Mouse (Mus musculus) kidney, adult 9 months (tissue): Measurements from ENCODE around the gene Mapk3.

ENCODE experiments used
- DNase-seq: peaks from one replicate; pipeline ENCODE4 v3.0.0; 2022

Gene Mapk3

DNA sequence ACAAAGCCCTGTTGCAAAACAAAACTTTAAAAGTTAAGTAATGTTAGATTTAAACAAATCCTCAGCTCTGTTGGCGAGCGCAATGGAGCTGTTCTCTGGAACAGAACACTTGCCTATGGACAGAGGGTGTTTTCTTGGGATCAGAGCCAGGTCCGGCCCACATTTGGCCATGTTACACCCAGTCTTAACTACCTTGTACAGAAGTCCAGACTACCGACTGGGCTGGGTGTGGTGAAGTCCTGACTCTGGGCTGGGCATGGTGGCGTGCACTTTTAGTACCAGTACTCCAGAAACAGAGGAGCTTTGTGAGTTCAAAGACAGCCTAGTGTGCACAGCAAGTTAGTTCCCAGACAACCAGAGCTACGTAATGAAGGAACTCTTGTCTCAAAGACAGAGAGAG is 47.6 kb downstream of the Mapk3 start:
- DNase-seq = no peak

DNA sequence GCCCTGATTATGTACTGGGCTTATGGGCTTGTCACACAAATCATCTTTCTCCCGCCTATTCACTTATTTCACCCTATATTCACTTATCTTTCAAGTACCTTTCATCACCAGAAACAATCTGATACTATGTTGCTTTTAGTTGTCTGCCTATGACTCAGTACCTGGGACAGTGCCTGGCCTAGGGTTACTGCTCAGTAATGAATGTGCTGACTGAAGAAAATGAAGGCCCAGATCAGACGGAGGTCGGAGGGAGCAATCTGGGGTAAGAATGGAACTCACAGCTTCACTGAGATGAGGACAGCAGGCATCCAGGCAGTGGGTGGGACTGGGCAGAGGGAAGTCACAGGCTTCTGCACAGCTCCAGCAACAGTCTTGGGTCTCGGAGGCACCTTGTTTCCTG is 48.0 kb downstream of the Mapk3 start:
- DNase-seq = no peak

DNA sequence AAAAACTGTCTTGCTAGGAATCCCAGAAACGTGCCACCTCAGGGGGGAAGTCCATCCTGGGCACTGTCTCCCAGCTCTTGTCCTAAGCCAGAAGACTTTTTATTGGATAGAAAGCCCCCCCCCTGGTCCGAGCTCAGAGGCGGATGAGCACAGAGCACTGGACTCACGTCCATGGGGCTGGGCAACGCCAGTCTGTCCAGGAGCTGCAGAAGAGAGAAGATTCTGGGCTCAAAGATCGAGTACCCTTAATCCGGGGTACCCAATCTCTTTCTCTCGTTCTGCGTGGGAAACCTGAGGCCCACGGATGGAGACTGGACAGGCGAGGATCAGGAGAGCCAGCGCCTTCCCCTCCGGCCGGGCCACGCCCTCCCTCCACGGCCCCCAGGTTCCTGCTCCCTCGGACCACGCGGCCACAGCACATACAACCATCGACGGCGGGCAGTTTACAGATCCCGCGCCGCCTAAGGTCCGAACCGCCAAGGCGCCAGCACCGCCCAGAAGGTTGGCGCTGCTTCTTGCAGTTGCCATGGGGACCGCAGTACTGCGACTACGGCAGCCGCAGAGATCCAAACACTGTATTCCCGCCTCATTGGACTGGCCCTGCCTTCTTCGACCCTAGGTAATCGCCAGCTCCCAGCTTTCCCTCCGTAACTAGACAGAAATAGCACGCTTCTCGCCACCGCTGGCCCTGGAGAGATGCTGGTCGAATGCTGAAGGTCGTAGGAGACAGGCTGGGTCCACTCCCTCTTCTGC is 49.5 kb downstream of the Mapk3 start:
- DNase-seq = peak; percentile 93

- DNase-seq = no peak
Observed at GRCm38 (mm10) chr7:126809723-126810369, 50.4 kb downstream of the Mapk3 start.
